Mouse (Mus musculus) spleen, adult 12 weeks (tissue): ENCODE data around the gene Nos1.

Experiments
- DNase-seq: peaks from one replicate; pipeline ENCODE4 v3.0.0; 2022; ENCODE audit warnings: low spot score

The Nos1 gene

DNA sequence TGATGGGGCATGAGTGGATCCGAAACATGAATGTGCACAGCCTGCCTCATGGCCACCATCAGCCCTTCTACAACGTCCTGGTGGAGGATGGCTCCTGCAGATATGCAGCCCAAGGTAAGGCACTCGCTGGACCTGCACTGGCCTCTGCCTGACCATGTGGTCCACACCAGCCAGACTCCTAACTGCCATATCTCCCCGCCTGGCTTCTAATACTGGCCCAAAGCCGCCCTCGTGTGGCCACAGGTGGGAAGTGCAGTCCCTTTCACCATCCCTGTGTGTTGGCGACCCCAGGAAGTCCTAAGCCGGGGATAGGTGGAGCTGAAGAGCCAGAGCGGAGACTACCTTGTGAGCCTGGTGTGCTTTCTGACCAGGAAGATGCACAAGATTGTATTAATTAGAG is 221.2 kb downstream of the Nos1 start:
- peak; percentile 20 for DNase-seq

DNA sequence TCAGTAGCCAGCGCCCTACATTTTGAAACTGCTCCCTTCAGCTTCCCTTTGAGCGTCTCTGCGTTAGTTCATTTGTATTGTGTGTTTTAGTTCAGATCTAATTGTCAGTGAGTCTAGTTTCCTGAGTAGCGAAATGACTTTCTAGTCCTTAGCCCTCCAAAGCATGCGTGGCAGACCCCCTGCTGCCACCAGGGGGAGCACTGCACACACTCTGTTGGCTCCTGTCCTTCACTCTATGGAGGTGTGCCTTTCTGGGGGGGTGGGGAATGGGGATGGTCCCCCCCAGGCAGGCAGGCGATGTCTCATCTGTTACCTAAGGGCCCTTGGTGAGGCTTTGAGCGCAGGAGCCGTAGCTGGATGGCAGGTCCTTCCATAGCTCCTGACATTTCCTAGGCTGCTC is 223.8 kb downstream of the Nos1 start:
- DNase-seq, result peak; percentile 17

DNA sequence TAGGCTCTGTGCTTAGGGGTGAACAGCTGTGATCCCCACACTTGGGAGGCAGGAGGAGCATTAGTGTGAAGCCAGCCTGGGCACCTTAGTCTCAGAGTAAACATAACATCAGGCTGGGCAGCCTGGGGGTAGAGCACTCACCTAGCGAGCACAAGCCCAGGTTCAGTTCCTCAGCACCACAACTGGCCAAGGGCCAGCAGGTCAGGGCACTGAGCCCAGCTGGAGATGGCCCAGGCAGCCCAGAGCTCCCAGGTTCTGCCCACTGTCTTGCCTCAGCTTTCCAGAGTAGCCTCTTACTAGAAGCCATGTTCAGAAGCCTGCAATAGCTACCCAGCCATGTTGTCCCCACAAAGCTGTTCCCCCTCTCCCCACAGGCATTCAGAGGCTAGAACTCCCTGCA is 224.9 kb downstream of the Nos1 start:
- no peak for DNase-seq

DNA sequence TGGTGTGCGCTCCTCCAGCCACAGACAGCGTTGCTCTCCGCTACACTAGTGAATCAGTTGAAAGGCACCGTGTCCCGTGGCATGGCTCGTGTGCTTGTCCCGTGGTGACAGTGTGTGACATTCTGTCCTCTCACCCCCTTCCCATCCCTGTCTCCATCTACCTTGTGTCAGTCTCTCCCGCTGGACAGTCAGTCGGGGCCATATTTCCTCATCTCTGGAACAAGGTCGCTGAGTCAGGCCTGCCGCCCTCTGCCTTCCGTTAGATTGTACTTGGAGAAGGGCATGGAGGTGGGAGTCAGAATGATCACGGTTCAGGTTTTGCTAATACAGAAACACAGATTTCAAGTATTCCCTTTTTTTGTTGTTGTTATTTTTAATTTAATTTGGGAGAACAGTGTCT is 227.5 kb downstream of the Nos1 start:
- DNase-seq, result no peak
